Mouse (Mus musculus) myocyte (in vitro differentiated cells): ENCODE data around the gene Pmpca.

Experiments used
- MYOD1 ChIP-seq, 3 experiments: IDR thresholded peaks; one replicate each; pipeline ENCODE4 v1.6.1; 2011; ENCODE audit warnings: control low read depth in 2 of 3, low read depth in 2 of 3, mild to moderate bottlenecking in 2 of 3, moderate library complexity in 1 of 3; ENCODE audit not compliant: insufficient read length in 2 of 3, control insufficient read depth in 1 of 3
- POLR2A ChIP-seq: IDR thresholded peaks from one replicate; pipeline ENCODE4 v1.6.1; 2011; ENCODE audit warnings: low read depth, mild to moderate bottlenecking, control low read depth, moderate library complexity; ENCODE audit not compliant: insufficient read length
- TCF12 ChIP-seq: IDR thresholded peaks from one replicate; pipeline ENCODE4 v1.6.1; 2011; ENCODE audit warnings: mild to moderate bottlenecking, control low read depth; ENCODE audit not compliant: poor library complexity, insufficient read depth, severe bottlenecking
- USF1 ChIP-seq: IDR thresholded peaks from one replicate; pipeline ENCODE4 v1.6.1; 2011; ENCODE audit warnings: low read depth, mild to moderate bottlenecking, control low read depth, moderate library complexity

DNA sequence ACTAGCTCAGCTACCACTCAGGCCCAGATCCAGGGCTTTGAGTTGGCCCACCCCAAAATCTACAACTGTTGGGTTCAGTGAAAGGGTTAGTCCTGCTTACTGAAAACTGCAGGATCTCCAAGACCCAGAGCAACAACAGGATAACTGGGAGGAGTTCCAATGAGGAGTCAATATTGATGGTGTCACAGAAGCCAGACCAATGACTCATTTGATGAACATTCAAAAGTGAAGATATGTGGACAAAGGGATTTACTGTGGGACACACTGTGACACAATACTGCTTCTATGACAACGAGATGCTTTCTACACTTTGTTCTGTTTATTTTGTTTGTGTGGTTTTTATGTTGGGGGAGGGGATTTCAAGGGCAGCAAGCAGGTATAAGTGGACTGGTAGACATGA, 29.0 kb downstream of the Pmpca start:
- TF ChIP-seq POLR2A (no peak), TCF12 (no peak), USF1 (no peak), MYOD1 (IDR thresholded peaks at IDR 0.05; ENCODE audit: control insufficient read depth in 1 of 3, insufficient read length in 2 of 3, low read depth in 2 of 3) (no peak)
